Mouse (Mus musculus): ENCODE data around the gene Tmem255a. TPM values are rescaled to one million over a fixed set of nuclear protein-coding genes. Genes with fewer than 3 reads are reported as not detected.

The Tmem255a gene
- 14.7 and 16.2 TPM in 2 replicates for polyA plus RNA-seq (2014; fragmentation: Nextera tagmentation; extraction: Ambion mirVana)

- DNase-seq (ENCODE audit: low spot score, missing footprints) (peak; percentile 93), ATAC-seq (ENCODE audit: low FRiP score) (peak; percentile 79)
- WGBS: 17% methylated on average over 24 of the region's 27 CpGs
- Histone ChIP-seq H3K9ac (ENCODE audit: low read length) (peak within 1 kb of the TSS; percentile 33; the same call in 1 of the 2 replicates), H3K36me3 (ENCODE audit: control insufficient read depth, insufficient read depth, low read length) (no peaks in the 10 kb centered on the region), H3K9me3 (ENCODE audit: control insufficient read depth, low read length) (no peaks in the 10 kb centered on the region), H3K4me3 (ENCODE audit: low read depth, low read length) (peak within 1 kb of the TSS; percentile 30), H3K4me2 (peak within 1 kb of the TSS; percentile 62), H3K27ac (ENCODE audit: low read depth, low read length) (no peak within 1 kb of the TSS), H3K27me3 (ENCODE audit: control insufficient read depth, insufficient read depth, low read length) (0 out of 2 replicates have a peak, but pooled peaks cover 3% of the 10 kb centered on the region), H3K4me1 (ENCODE audit: control insufficient read depth, insufficient read depth, low read length) (no peaks in the 10 kb centered on the region)
Observed at GRCm38 (mm10) chrX:38251851-38252571, at the start of gene Tmem255a. Tmem255a (minus strand) TSS chrX:38252439.

DNA sequence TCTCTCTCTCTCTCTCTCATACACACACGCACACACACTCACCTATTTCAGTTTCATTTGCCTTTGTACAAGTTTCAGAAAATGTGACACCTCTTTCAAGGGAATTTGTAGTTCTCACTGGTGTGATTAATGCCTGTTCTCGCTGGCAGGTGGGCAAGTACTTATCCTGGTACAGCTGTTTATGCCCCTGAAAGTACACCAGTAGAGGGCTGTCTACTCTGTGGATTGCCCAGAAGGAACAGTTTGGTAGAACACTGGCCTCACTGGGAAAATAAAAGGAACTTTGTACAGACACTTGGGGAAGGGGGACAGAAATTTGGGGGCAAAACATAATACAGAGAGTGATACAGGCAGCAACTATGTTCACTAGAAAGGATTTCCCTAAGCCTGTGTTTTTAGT is 7.4 kb upstream of the Tmem255a start:
- Histone ChIP-seq H3K36me3 (ENCODE audit: control insufficient read depth, insufficient read depth, low read length) (no peaks in the 10 kb centered on the region), H3K27me3 (ENCODE audit: control insufficient read depth, insufficient read depth, low read length) (no peaks in the 10 kb centered on the region)
- no peak for DNase-seq (ENCODE audit: low spot score, missing footprints)

DNA sequence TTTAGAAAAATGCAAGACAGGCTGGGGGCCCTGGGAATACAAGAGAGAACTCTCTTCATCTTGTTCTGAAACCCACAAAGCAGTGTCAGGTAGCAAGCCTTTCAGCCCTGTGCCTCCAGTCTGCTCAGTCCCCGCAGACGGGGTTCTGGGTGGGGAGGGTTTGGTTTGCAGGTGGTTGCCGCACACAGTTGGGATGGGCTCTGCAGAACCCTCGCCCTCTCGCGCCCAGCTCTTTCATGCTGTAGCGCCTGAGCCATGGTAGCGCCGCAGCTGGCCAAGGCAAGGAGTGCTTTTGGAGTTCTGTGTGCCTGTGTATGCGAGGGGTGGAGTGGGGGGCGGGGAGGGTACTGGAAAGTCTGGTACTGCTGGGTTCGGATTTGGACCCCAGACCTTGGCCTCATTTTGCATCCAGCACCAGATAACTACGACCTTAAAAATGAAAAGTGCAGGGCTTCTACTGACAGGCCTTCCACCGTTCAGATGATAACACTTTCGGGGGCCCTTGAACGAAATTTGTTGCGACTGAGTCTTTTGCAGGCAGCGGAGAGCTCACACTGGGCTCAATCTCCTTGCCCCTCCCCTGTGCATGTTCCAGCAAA is 1.8 kb downstream of the Tmem255a start:
- ATAC-seq (ENCODE audit: low FRiP score): peak; percentile 31

More for the DNA sequence above, 7.4 kb upstream of the Tmem255a start:
- WGBS: 30% methylated on average over 2 of the region's 2 CpGs
- H3K9ac ChIP-seq (ENCODE audit: low read length): no peak overlapping the region
- H3K9me3 ChIP-seq (ENCODE audit: control insufficient read depth, low read length): no peaks in the 10 kb centered on the region
- H3K4me1 ChIP-seq (ENCODE audit: control insufficient read depth, insufficient read depth, low read length): no peaks in the 10 kb centered on the region
- H3K27ac ChIP-seq (ENCODE audit: low read depth, low read length): no peak overlapping the region
- H3K4me3 ChIP-seq (ENCODE audit: low read depth, low read length): no peak overlapping the region
- H3K4me2 ChIP-seq: no peak overlapping the region
- no peak for ATAC-seq (ENCODE audit: low FRiP score)

GRCm38 (mm10) chrX:38249640-38250351 is 2.4 kb downstream of the Tmem255a start:
- no peak overlapping the region for H3K27ac ChIP-seq (ENCODE audit: low read depth, low read length)
- H3K4me3 ChIP-seq (ENCODE audit: low read depth, low read length): no peak overlapping the region
- no peak overlapping the region for H3K9ac ChIP-seq (ENCODE audit: low read length)
- WGBS: 19% methylated on average over 14 of the region's 16 CpGs
- H3K4me2 ChIP-seq: peak overlapping the region; percentile 62; the same call in 1 of the 2 replicates
- H3K9me3 ChIP-seq (ENCODE audit: control insufficient read depth, low read length): no peaks in the 10 kb centered on the region
- DNase-seq (ENCODE audit: low spot score, missing footprints) (peak; percentile 94), ATAC-seq (ENCODE audit: low FRiP score) (no peak)
- no peaks in the 10 kb centered on the region for H3K4me1 ChIP-seq (ENCODE audit: control insufficient read depth, insufficient read depth, low read length)
- no peaks in the 10 kb centered on the region for H3K36me3 ChIP-seq (ENCODE audit: control insufficient read depth, insufficient read depth, low read length)
- 0 out of 2 replicates have a peak, but pooled peaks cover 3% of the 10 kb centered on the region for H3K27me3 ChIP-seq (ENCODE audit: control insufficient read depth, insufficient read depth, low read length)

More for the DNA sequence above, 1.8 kb downstream of the Tmem255a start:
- H3K9ac ChIP-seq (ENCODE audit: low read length): no peak overlapping the region
- no peaks in the 10 kb centered on the region for H3K9me3 ChIP-seq (ENCODE audit: control insufficient read depth, low read length)
- no peaks in the 10 kb centered on the region for H3K4me1 ChIP-seq (ENCODE audit: control insufficient read depth, insufficient read depth, low read length)
- H3K36me3 ChIP-seq (ENCODE audit: control insufficient read depth, insufficient read depth, low read length): no peaks in the 10 kb centered on the region
- H3K27me3 ChIP-seq (ENCODE audit: control insufficient read depth, insufficient read depth, low read length): 0 out of 2 replicates have a peak, but pooled peaks cover 3% of the 10 kb centered on the region
- H3K27ac ChIP-seq (ENCODE audit: low read depth, low read length): no peak overlapping the region
- H3K4me3 ChIP-seq (ENCODE audit: low read depth, low read length): 0 out of 2 replicates have a peak overlapping the region, but pooled peaks have one; percentile 30
- WGBS: 23% methylated on average over 18 of the region's 18 CpGs
- DNase-seq (ENCODE audit: low spot score, missing footprints): peak; percentile 92
- peak overlapping the region; percentile 62 for H3K4me2 ChIP-seq

- H3K9ac ChIP-seq (ENCODE audit: low read length): no peak overlapping the region
- WGBS: 20% methylated on average over 5 of the region's 5 CpGs
- H3K4me1 ChIP-seq (ENCODE audit: control insufficient read depth, insufficient read depth, low read length): no peaks in the 10 kb centered on the region
- H3K9me3 ChIP-seq (ENCODE audit: control insufficient read depth, low read length): no peaks in the 10 kb centered on the region
- H3K4me2 ChIP-seq: no peak overlapping the region
- H3K27ac ChIP-seq (ENCODE audit: low read depth, low read length): no peak overlapping the region
- 0 out of 2 replicates have a peak, but pooled peaks cover 3% of the 10 kb centered on the region for H3K27me3 ChIP-seq (ENCODE audit: control insufficient read depth, insufficient read depth, low read length)
- H3K4me3 ChIP-seq (ENCODE audit: low read depth, low read length): no peak overlapping the region
- DNase-seq (ENCODE audit: low spot score, missing footprints): no peak
- no peak for ATAC-seq (ENCODE audit: low FRiP score)
- no peaks in the 10 kb centered on the region for H3K36me3 ChIP-seq (ENCODE audit: control insufficient read depth, insufficient read depth, low read length)
Observed at GRCm38 (mm10) chrX:38247601-38248000, 4.6 kb downstream of the Tmem255a start.

- Histone ChIP-seq H3K36me3 (ENCODE audit: control insufficient read depth, insufficient read depth, low read length) (no peaks in the 10 kb centered on the region), H3K4me3 (ENCODE audit: low read depth, low read length) (no peak overlapping the region), H3K27ac (ENCODE audit: low read depth, low read length) (no peak overlapping the region), H3K9me3 (ENCODE audit: control insufficient read depth, low read length) (no peaks in the 10 kb centered on the region), H3K27me3 (ENCODE audit: control insufficient read depth, insufficient read depth, low read length) (0 out of 2 replicates have a peak, but pooled peaks cover 3% of the 10 kb centered on the region), H3K9ac (ENCODE audit: low read length) (no peak overlapping the region), H3K4me2 (no peak overlapping the region), H3K4me1 (ENCODE audit: control insufficient read depth, insufficient read depth, low read length) (no peaks in the 10 kb centered on the region)
- 43% methylated on average over 6 of the region's 6 CpGs for WGBS
- ATAC-seq (ENCODE audit: low FRiP score) (no peak), DNase-seq (ENCODE audit: low spot score, missing footprints) (peak; percentile 82)
Observed at GRCm38 (mm10) chrX:38247108-38247507, 5.1 kb downstream of the Tmem255a start.

DNA sequence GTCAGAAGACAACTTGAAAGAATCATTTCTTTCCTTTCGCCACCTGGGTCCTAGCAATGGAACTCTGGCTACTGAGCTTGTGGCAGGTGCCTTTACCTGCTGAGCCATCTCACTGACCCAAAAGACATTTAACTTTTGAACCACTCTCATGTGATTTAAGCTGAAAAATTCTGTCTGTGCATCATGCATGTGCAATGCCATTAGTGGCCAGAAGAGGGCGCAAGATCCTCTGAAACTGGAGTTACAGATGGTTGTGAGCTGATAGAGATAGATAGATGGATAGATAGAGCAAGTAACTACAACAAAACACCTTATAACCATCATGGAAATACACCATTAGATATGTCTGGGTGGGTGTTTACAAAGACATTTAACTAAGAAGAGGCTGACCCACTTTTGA is 14.5 kb downstream of the Tmem255a start:
- Histone ChIP-seq H3K4me1 (ENCODE audit: control insufficient read depth, insufficient read depth, low read length) (no peaks in the 10 kb centered on the region), H3K4me3 (ENCODE audit: low read depth, low read length) (no peak overlapping the region), H3K36me3 (ENCODE audit: control insufficient read depth, insufficient read depth, low read length) (no peaks in the 10 kb centered on the region), H3K4me2 (no peak overlapping the region), H3K9ac (ENCODE audit: low read length) (no peak overlapping the region), H3K9me3 (ENCODE audit: control insufficient read depth, low read length) (no peaks in the 10 kb centered on the region), H3K27me3 (ENCODE audit: control insufficient read depth, insufficient read depth, low read length) (no peaks in the 10 kb centered on the region), H3K27ac (ENCODE audit: low read depth, low read length) (no peak overlapping the region)
- ATAC-seq (ENCODE audit: low FRiP score): no peak
- DNase-seq (ENCODE audit: low spot score, missing footprints): no peak
- WGBS: 31% methylated on average over 2 of the region's 2 CpGs

- Histone ChIP-seq H3K4me2 (no peak overlapping the region), H3K9me3 (ENCODE audit: control insufficient read depth, low read length) (no peaks in the 10 kb centered on the region), H3K9ac (ENCODE audit: low read length) (no peak overlapping the region), H3K4me1 (ENCODE audit: control insufficient read depth, insufficient read depth, low read length) (no peaks in the 10 kb centered on the region), H3K36me3 (ENCODE audit: control insufficient read depth, insufficient read depth, low read length) (no peaks in the 10 kb centered on the region), H3K27ac (ENCODE audit: low read depth, low read length) (no peak overlapping the region), H3K4me3 (ENCODE audit: low read depth, low read length) (no peak overlapping the region), H3K27me3 (ENCODE audit: control insufficient read depth, insufficient read depth, low read length) (no peaks in the 10 kb centered on the region)
- WGBS: 80% methylated on average over 1 of the region's 1 CpGs
- no peak for DNase-seq (ENCODE audit: low spot score, missing footprints)
- ATAC-seq (ENCODE audit: low FRiP score): no peak
Observed at GRCm38 (mm10) chrX:38229888-38230287, 22.4 kb downstream of the Tmem255a start.

Data from midbrain, embryonic 11.5 days (tissue).